Mouse (Mus musculus) CH12.LX (cell line): ENCODE data around the gene Mad1l1. TPM values are rescaled to one million over a fixed set of nuclear protein-coding genes. Genes with fewer than 3 reads are reported as not detected.

Source experiments
- DNase-seq: peaks from one replicate; pipeline ENCODE4 v3.0.0-alpha.2; 2013; ENCODE audit errors: extremely low read depth
- H3K27ac ChIP-seq: 2 replicates; pipeline ENCODE4 v1.5.1; 2012; ENCODE audit warnings: low read depth, mild to moderate bottlenecking, control low read depth, moderate library complexity; ENCODE audit not compliant: insufficient read depth
- H3K27me3 ChIP-seq: replicated peaks from 2 replicates; pipeline ENCODE3; 2012; ENCODE audit warnings: inconsistent platforms
- H3K36me3 ChIP-seq, 2 experiments: replicated peaks in 1 of 2; 2 replicates each; pipeline versions ENCODE3 to v1.6.1; 2012; ENCODE audit warnings: inconsistent platforms in 1 of 2, low read length in 1 of 2, mild to moderate bottlenecking in 1 of 2, mixed read lengths in 1 of 2, moderate library complexity in 1 of 2; ENCODE audit not compliant: control insufficient read depth in 1 of 2, insufficient read depth in 1 of 2
- H3K4me1 ChIP-seq, 2 experiments: 2 replicates each; pipeline ENCODE4 v1.6.1; 2012; ENCODE audit warnings: inconsistent platforms in 1 of 2, moderate library complexity in 1 of 2; ENCODE audit not compliant: insufficient read depth in 2 of 2, control insufficient read depth in 1 of 2
- H3K4me2 ChIP-seq: 2 replicates; pipeline ENCODE4 v1.6.1; 2012; ENCODE audit warnings: low read depth, mild to moderate bottlenecking, control low read depth; ENCODE audit not compliant: poor library complexity, insufficient read depth, severe bottlenecking
- H3K4me3 ChIP-seq, 3 experiments: fragments of 150-350 bp in 1 of 3; sonication (generic) in 1 of 3; replicated peaks in 1 of 3; 2 replicates each; pipeline versions ENCODE3 to v1.5.1; 2011 to 2012; ENCODE audit warnings: low read depth in 2 of 3, low read length in 2 of 3, mild to moderate bottlenecking in 2 of 3, moderate library complexity in 2 of 3, control low read depth in 1 of 3, improper control_type of control experiment in 1 of 3, inconsistent platforms in 1 of 3, mixed read lengths in 1 of 3; ENCODE audit not compliant: poor library complexity in 1 of 3
- H3K79me2 ChIP-seq: replicated peaks from 2 replicates; pipeline ENCODE4 v1.6.1; 2012; ENCODE audit warnings: mild to moderate bottlenecking, moderate library complexity; ENCODE audit not compliant: control insufficient read depth, poor library complexity, insufficient read depth, severe bottlenecking; ENCODE audit errors: extremely low read depth
- H3K9ac ChIP-seq: 2 replicates; pipeline ENCODE4 v1.6.1; 2012; ENCODE audit warnings: low read depth, mild to moderate bottlenecking, control low read depth, moderate library complexity; ENCODE audit not compliant: insufficient read depth
- H3K9me3 ChIP-seq: replicated peaks from 2 replicates; pipeline ENCODE3; 2012; ENCODE audit warnings: low read length, inconsistent platforms, mixed read lengths
- CTCF ChIP-seq, 2 experiments: IDR thresholded peaks in 1 of 2; conservative IDR thresholded peaks in 1 of 2; 2 replicates each; pipeline ENCODE4 v1.5.1; 2011 to 2012; ENCODE audit warnings: low read depth in 2 of 2, low read length in 2 of 2, improper control_type of control experiment in 1 of 2, inconsistent platforms in 1 of 2, mild to moderate bottlenecking in 1 of 2, moderate library complexity in 1 of 2
- E2F4 ChIP-seq: IDR thresholded peaks from 2 replicates; pipeline ENCODE4 v1.6.1; 2011; ENCODE audit warnings: low read depth, low read length, improper control_type of control experiment; ENCODE audit not compliant: insufficient replicate concordance
- ELF1 ChIP-seq: IDR thresholded peaks from 2 replicates; pipeline ENCODE4 v1.6.1; 2014; ENCODE audit warnings: low read depth, mild to moderate bottlenecking, inconsistent platforms, low read length, improper control_type of control experiment
- GABPA ChIP-seq: IDR thresholded peaks from 2 replicates; pipeline ENCODE4 v1.6.1; 2012; ENCODE audit warnings: low read depth, low read length, improper control_type of control experiment, inconsistent platforms; ENCODE audit not compliant: insufficient replicate concordance
- IRF4 ChIP-seq: IDR thresholded peaks from 2 replicates; pipeline ENCODE4 v1.6.1; 2014; ENCODE audit warnings: low read depth, mild to moderate bottlenecking, inconsistent platforms, low read length, improper control_type of control experiment
- JUND ChIP-seq: conservative IDR thresholded peaks from 2 replicates; pipeline ENCODE4 v1.6.1; 2011; ENCODE audit warnings: low read depth, low read length, improper control_type of control experiment
- KAT2A ChIP-seq: IDR thresholded peaks from 2 replicates; pipeline ENCODE4 v1.6.1; 2012; ENCODE audit warnings: low read length, improper control_type of control experiment, inconsistent platforms; ENCODE audit not compliant: insufficient replicate concordance
- MAX ChIP-seq: IDR thresholded peaks from 2 replicates; pipeline ENCODE4 v1.6.1; 2011; ENCODE audit warnings: low read length, improper control_type of control experiment
- MEF2A ChIP-seq: IDR thresholded peaks from 2 replicates; pipeline ENCODE4 v1.6.1; 2014; ENCODE audit warnings: low read depth, mild to moderate bottlenecking, inconsistent platforms, low read length, improper control_type of control experiment, borderline replicate concordance
- MXI1 ChIP-seq: IDR thresholded peaks from 2 replicates; pipeline ENCODE4 v1.6.1; 2011; ENCODE audit warnings: mild to moderate bottlenecking, low read depth, low read length, improper control_type of control experiment
- MYC ChIP-seq: IDR thresholded peaks from 2 replicates; pipeline ENCODE4 v1.6.1; 2011; ENCODE audit warnings: low read depth, mild to moderate bottlenecking, improper control_type of control experiment, low read length
- NELFE ChIP-seq: IDR thresholded peaks from 2 replicates; pipeline ENCODE4 v1.6.1; 2011; ENCODE audit warnings: low read depth, low read length, improper control_type of control experiment
- NRF1 ChIP-seq: IDR thresholded peaks from 2 replicates; pipeline ENCODE4 v1.6.1; 2014; ENCODE audit warnings: low read depth, mild to moderate bottlenecking, inconsistent platforms, low read length, improper control_type of control experiment, moderate library complexity
- POLR2A ChIP-seq: IDR thresholded peaks from 2 replicates; pipeline ENCODE4 v1.6.1; 2011; ENCODE audit warnings: low read depth, mild to moderate bottlenecking, improper control_type of control experiment, low read length
- RCOR1 ChIP-seq: conservative IDR thresholded peaks from 2 replicates; pipeline ENCODE4 v1.6.1; 2012; ENCODE audit warnings: low read depth, mild to moderate bottlenecking, inconsistent platforms, low read length, improper control_type of control experiment
- USF2 ChIP-seq: conservative IDR thresholded peaks from 2 replicates; pipeline ENCODE4 v1.6.1; 2011; ENCODE audit warnings: low read depth, low read length, improper control_type of control experiment
- ZC3H11A ChIP-seq: IDR thresholded peaks from 2 replicates; pipeline ENCODE4 v1.6.1; 2012; ENCODE audit warnings: low read depth, mild to moderate bottlenecking, inconsistent platforms, low read length, improper control_type of control experiment
- ZMIZ1 ChIP-seq: IDR thresholded peaks from 2 replicates; pipeline ENCODE4 v1.6.1; 2012; ENCODE audit warnings: low read depth, mild to moderate bottlenecking, inconsistent platforms, low read length, improper control_type of control experiment
- ZNF384 ChIP-seq: IDR thresholded peaks from 2 replicates; pipeline ENCODE4 v1.6.1; 2012; ENCODE audit warnings: low read depth, low read length, improper control_type of control experiment, inconsistent platforms
- dilution Hi-C: fragments of 300-500 bp; cut with MboI; formaldehyde crosslinking; loops from 2 replicates; pipeline ENCODE4 v1.14.3; 2020; ENCODE audit warnings: low sequenced_read_pairs; ENCODE audit not compliant: extremely low pct_unique_long_range_greater_than_20kb, extremely low pct_ligation_motif_present
- in situ Hi-C: fragments of 300-500 bp; cut with MboI; formaldehyde crosslinking; loops from 3 replicates; pipeline ENCODE4 v1.14.3; 2019; ENCODE audit warnings: low sequenced_read_pairs, low pct_ligation_motif_present, low pct_unique_long_range_greater_than_20kb, mixed read lengths
- polyA plus RNA-seq: library from polyadenylated mRNA; unstranded; fragments of >175 nt; gene quantifications from 2 replicates; pipeline ENCODE4 v1.2.1, GENCODE M21; 2012; ENCODE audit warnings: low read depth; ENCODE audit not compliant: insufficient read length
- total RNA-seq, 2 experiments: library from RNA; depleted of rRNA; stranded (reverse); fragments of 300-350 nt in 1 of 2; fragments of >200 nt in 1 of 2; gene quantifications; 2 replicates each; pipeline ENCODE4 v1.2.3; 2012 to 2014

Gene Mad1l1
- total and polyA plus RNA-seq, 3 experiments, result 24.8 to 45.6 (median 28.9) TPM

DNA sequence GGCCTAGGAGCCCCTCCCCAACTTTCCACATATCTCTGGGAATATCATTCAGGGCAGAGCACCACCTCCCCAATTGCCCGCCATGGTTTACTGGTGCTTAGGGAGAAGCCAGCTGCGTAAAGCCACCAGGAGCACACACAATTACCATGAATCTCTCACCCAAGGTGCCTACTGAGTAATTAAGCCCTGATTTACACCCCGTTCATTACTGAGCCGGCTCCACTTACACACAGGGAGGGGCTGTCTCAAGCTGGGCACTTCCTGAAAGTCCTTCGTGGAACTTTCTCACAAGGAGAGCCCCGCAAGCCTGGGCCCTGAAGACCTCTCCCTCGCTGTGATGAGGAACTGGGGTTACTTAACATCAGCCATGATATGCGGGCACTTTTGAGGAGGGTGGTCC is 254.6 kb downstream of the Mad1l1 start:
- H3K79me2 ChIP-seq, result no peaks in the 10 kb centered on the region
- no peaks in the 10 kb centered on the region for H3K4me1 ChIP-seq
- H3K9ac ChIP-seq, result no peak overlapping the region
- no peak overlapping the region for H3K4me2 ChIP-seq
- no peaks in the 10 kb centered on the region for H3K9me3 ChIP-seq
- H3K36me3 ChIP-seq, result peaks cover 12 to 90% of the 10 kb centered on the region in 2 experiments
- no peak overlapping the region for H3K4me3 ChIP-seq
- no peak overlapping the region for H3K27ac ChIP-seq
- in situ Hi-C loops, result no loop called here
- H3K27me3 ChIP-seq, result no peaks in the 10 kb centered on the region
- TF ChIP-seq ELF1, result no peak
- no peak for TF ChIP-seq MAX
- no peak for TF ChIP-seq ZC3H11A
- no peak for TF ChIP-seq ZNF384
- no peak for TF ChIP-seq GABPA
- TF ChIP-seq USF2, result no peak
- TF ChIP-seq IRF4, result no peak
- TF ChIP-seq CTCF (conservative IDR thresholded peaks at IDR 0.05 in 1 of 2, IDR thresholded peaks at IDR 0.05 in 1 of 2; ENCODE audit: low read depth in 2 of 2, low read length in 2 of 2), result no peak
- no peak for TF ChIP-seq NRF1
- no peak for TF ChIP-seq RCOR1
- TF ChIP-seq POLR2A, result no peak
- TF ChIP-seq MEF2A, result no peak
- no peak for DNase-seq
- dilution Hi-C loops, result no loop called here

DNA sequence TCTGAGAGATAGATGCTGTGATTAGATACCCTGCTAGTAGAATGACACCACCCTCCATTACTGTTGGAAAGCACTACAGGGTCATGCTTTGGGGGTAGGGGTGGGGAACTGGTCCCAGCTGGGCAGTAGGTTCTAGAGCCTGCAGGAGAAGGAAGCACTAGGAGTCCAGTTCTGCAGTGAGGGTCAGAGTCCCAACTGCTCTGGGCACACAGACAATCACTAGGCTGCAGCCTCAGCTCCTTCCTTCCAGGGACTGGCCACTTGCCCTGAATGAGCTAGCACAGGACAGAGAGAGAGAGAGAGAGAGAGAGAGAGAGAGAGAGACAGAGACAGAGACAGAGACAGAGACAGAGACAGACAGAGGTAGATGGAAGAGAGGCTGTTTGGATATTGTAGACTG is 255.1 kb downstream of the Mad1l1 start:
- Histone ChIP-seq H3K4me2 (no peak overlapping the region), H3K4me1 (no peaks in the 10 kb centered on the region), H3K36me3 (peaks cover 12 to 89% of the 10 kb centered on the region in 2 experiments), H3K79me2 (no peaks in the 10 kb centered on the region), H3K27ac (no peak overlapping the region)
- dilution Hi-C loops, result no loop called here
- in situ Hi-C loops, result no loop called here
- DNase-seq, result no peak
- TF ChIP-seq ZMIZ1 (no peak), JUND (no peak), GABPA (no peak), ZC3H11A (no peak), MEF2A (no peak), E2F4 (no peak), POLR2A (no peak), ELF1 (no peak), KAT2A (no peak), MXI1 (no peak), NELFE (no peak), RCOR1 (no peak), MYC (no peak)
- TF ChIP-seq, all 38 proteins: peak for 0
- no peak overlapping the region for H3K9ac ChIP-seq
- H3K9me3 ChIP-seq, result no peaks in the 10 kb centered on the region
- no peak overlapping the region for H3K4me3 ChIP-seq
- H3K27me3 ChIP-seq, result no peaks in the 10 kb centered on the region
